Mouse (Mus musculus) liver, embryonic 15.5 days (tissue): ENCODE results near the gene Syne4. TPM values are rescaled to one million over a fixed set of nuclear protein-coding genes. Genes with fewer than 3 reads are reported as not detected.
A peak's percentile ranks its signal among the peaks of the same experiment; 100 is the strongest.

ENCODE experiments used
- ATAC-seq: fragments of 200-750 bp; cut with Nextera tagmentation; 2 replicates; pipeline ENCODE4 v1.8.0; 2017; ENCODE audit warnings: moderate number of reproducible peaks, mild to moderate bottlenecking, moderate library complexity; ENCODE audit not compliant: insufficient read depth
- H3K27ac ChIP-seq: fragments of 300-500 bp; sonication (generic); replicated peaks from 2 replicates; pipeline ENCODE4 v1.5.1; 2015; ENCODE audit warnings: mild to moderate bottlenecking, inconsistent platforms
- H3K27me3 ChIP-seq: fragments of 300-500 bp; sonication (generic); 2 replicates; pipeline ENCODE4 v1.6.1; 2015; ENCODE audit warnings: mild to moderate bottlenecking, inconsistent platforms
- H3K36me3 ChIP-seq: fragments of 300-500 bp; sonication (generic); replicated peaks from 2 replicates; pipeline ENCODE4 v1.6.1; 2015; ENCODE audit warnings: moderate library complexity, mild to moderate bottlenecking, inconsistent platforms
- H3K4me1 ChIP-seq: fragments of 300-500 bp; sonication (generic); replicated peaks from 2 replicates; pipeline ENCODE4 v1.6.1; 2015; ENCODE audit warnings: inconsistent platforms
- H3K4me2 ChIP-seq: fragments of 300-500 bp; sonication (generic); 2 replicates; pipeline ENCODE4 v1.6.1; 2015; ENCODE audit warnings: moderate library complexity, mild to moderate bottlenecking, inconsistent platforms
- H3K4me3 ChIP-seq: fragments of 300-500 bp; sonication (generic); replicated peaks from 2 replicates; pipeline ENCODE4 v1.5.1; 2015; ENCODE audit warnings: mild to moderate bottlenecking, inconsistent platforms
- H3K9ac ChIP-seq: fragments of 300-500 bp; sonication (generic); 2 replicates; pipeline ENCODE4 v1.6.1; 2015; ENCODE audit warnings: moderate library complexity, mild to moderate bottlenecking, inconsistent platforms
- H3K9me3 ChIP-seq: fragments of 300-500 bp; sonication (generic); replicated peaks from 2 replicates; pipeline ENCODE4 v1.6.1; 2016; ENCODE audit warnings: inconsistent platforms
- WGBS: fragments of 180-500 bp; shearing (Covaris S2); methylation state at CpG from one replicate; pipeline ENCODE4 v1.1.7; 2015; ENCODE audit warnings: mixed read lengths; ENCODE audit not compliant: insufficient replicate concordance; 5-methylcytosine and 5-hydroxymethylcytosine counted together
- polyA plus RNA-seq: library from polyadenylated mRNA; unstranded; fragments of >200 nt; fragmentation: Nextera tagmentation; extraction: Ambion mirVana; gene quantifications from 2 replicates; pipeline ENCODE4 v1.2.1, GENCODE M21; 2015

Gene Syne4
- polyA plus RNA-seq, 1 experiment from 2014 or later: 15.7 TPM

GRCm38 (mm10) chr7:30318142-30318541, 3.5 kb downstream of the Syne4 start:
- no peak overlapping the region for H3K4me2 ChIP-seq
- H3K36me3 ChIP-seq: no peaks in the 10 kb centered on the region
- H3K9ac ChIP-seq: no peak overlapping the region
- no peak overlapping the region for H3K27ac ChIP-seq
- no peak for ATAC-seq
- H3K27me3 ChIP-seq: no peaks in the 10 kb centered on the region
- H3K9me3 ChIP-seq: no peaks in the 10 kb centered on the region
- no peak overlapping the region for H3K4me3 ChIP-seq
- 73% methylated on average over 3 of the region's 3 CpGs for WGBS
- H3K4me1 ChIP-seq: peaks cover 40% of the 10 kb centered on the region

DNA sequence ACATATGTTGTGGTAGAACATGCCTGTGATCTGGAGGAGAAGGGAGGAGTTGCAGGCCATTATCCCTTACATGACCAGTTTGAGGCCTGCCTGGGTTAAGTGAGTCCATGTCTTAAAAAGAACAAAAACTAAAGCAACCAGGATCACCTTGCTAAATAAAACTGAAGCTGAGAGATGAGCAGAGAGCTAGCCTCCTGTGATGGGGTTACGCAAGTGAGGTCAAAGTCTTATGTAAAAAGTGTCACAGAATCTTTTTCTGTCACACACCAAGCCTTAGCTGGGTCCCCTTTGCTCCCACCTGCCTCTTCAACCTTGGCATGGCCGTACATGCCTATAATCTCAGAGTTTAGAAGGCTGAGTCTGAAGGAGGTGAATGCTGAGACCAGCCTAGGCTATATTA, 6.3 kb downstream of the Syne4 start:
- no peak for ATAC-seq
- Histone ChIP-seq H3K9ac (no peak overlapping the region), H3K36me3 (no peaks in the 10 kb centered on the region), H3K27me3 (0 out of 2 replicates have a peak, but pooled peaks cover 4% of the 10 kb centered on the region), H3K4me3 (peak overlapping the region; percentile 78), H3K4me1 (peaks cover 28% of the 10 kb centered on the region), H3K9me3 (no peaks in the 10 kb centered on the region), H3K27ac (no peak overlapping the region), H3K4me2 (peak overlapping the region; percentile 96)
- 75% methylated on average over 2 of the region's 2 CpGs for WGBS

DNA sequence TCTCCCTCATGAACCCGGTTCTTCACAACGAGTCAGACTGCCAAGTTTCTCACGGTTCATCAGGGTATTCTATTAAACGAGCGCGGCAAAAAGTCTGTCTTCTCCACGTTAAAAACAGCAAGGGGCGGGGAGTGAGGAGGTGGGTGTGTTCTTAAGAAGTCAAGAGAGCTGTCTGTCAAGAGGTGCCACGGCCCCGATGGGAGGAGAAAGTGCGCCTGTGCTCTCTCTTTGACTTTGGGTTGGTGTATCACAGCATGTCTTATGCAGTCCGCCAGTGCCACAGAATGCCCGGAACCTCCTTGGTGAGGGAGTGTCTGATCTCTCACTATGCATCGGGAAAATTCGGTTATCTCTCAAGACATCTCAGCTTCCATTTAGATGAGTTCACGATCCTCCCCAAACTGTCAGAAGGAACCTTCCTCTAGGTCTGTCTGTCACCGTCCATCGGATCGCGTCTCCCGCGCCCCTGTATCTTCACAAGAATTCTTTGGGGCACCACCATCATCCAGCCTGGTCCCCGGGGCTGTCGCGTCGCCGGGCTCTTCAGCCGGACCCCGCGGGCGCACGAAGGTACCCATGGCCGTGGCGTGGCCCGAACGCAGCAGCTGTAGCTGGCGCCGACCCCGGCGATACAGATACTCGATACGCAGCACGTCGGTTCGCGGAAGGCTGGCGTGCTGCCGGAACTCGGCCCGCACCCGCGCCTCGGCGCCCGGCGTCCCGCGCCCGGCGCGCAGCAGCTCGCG, 7.1 kb downstream of the Syne4 start, which contains the start of gene E130208F15Rik:
E130208F15Rik (plus strand) TSS at position 202 of the 746 bp plus-strand sequence.
- Histone ChIP-seq H3K4me3 (peak within 1 kb of the TSS; percentile 78), H3K9me3 (no peaks in the 10 kb centered on the region), H3K9ac (peak within 1 kb of the TSS; percentile 76), H3K27me3 (0 out of 2 replicates have a peak, but pooled peaks cover 4% of the 10 kb centered on the region), H3K4me2 (peak within 1 kb of the TSS; percentile 96), H3K36me3 (no peaks in the 10 kb centered on the region), H3K27ac (peak within 1 kb of the TSS; percentile 82), H3K4me1 (peaks cover 28% of the 10 kb centered on the region)
- under 1% methylated on average over 63 of the region's 63 CpGs for WGBS
- ATAC-seq: peak; percentile 62

- H3K9ac ChIP-seq: peak overlapping the region; percentile 76
- H3K4me3 ChIP-seq: peak overlapping the region; percentile 78
- H3K9me3 ChIP-seq: no peaks in the 10 kb centered on the region
- no peaks in the 10 kb centered on the region for H3K36me3 ChIP-seq
- under 1% methylated on average over 19 of the region's 20 CpGs for WGBS
- peak overlapping the region; percentile 82 for H3K27ac ChIP-seq
- H3K4me1 ChIP-seq: peaks cover 28% of the 10 kb centered on the region
- peak overlapping the region; percentile 96 for H3K4me2 ChIP-seq
- 0 out of 2 replicates have a peak, but pooled peaks cover 4% of the 10 kb centered on the region for H3K27me3 ChIP-seq
- peak; percentile 97 for ATAC-seq
Measured at GRCm38 (mm10) chr7:30322285-30322667, 7.7 kb downstream of the Syne4 start.

- Histone ChIP-seq H3K27ac (peak overlapping the region; percentile 73), H3K4me2 (peak overlapping the region; percentile 96), H3K9ac (peak overlapping the region; percentile 48), H3K27me3 (0 out of 2 replicates have a peak, but pooled peaks cover 4% of the 10 kb centered on the region), H3K4me1 (peaks cover 28% of the 10 kb centered on the region), H3K9me3 (no peaks in the 10 kb centered on the region), H3K4me3 (peak overlapping the region; percentile 78), H3K36me3 (no peaks in the 10 kb centered on the region)
- WGBS: 6% methylated on average over 6 of the region's 6 CpGs
- ATAC-seq: 0 out of 2 replicates have a peak, but pooled peaks have one; percentile 0
Measured at GRCm38 (mm10) chr7:30322865-30323264, 8.3 kb downstream of the Syne4 start.

DNA sequence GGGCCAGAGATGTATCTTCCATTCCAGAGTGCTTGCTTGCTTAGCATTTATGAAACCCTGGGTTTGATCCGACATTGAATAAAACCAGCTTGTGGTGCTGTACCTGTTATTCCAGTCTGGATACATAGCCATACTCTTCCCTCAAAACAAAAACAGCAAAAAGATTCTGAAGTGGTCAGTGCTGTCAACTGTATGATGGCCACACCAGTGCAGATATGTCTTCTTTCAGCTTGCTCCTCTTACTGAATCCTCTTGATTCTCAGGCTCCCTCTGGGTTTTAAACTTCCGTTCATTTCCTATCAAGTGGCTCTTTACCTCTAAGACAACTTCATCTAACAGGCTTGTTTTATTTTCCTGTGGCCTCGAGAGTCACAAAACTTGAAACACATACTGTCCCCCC, 9.2 kb downstream of the Syne4 start, which contains the start of gene Sdhaf1:
Sdhaf1 (minus strand) TSS at position 101 of the 400 bp plus-strand sequence.
- H3K4me1 ChIP-seq: peaks cover 28% of the 10 kb centered on the region
- 0 out of 2 replicates have a peak, but pooled peaks cover 4% of the 10 kb centered on the region for H3K27me3 ChIP-seq
- WGBS: 61% methylated on average over 3 of the region's 3 CpGs
- H3K36me3 ChIP-seq: no peaks in the 10 kb centered on the region
- peak within 1 kb of the TSS; percentile 78 for H3K4me3 ChIP-seq
- H3K27ac ChIP-seq: peak within 1 kb of the TSS; percentile 73
- ATAC-seq: no peak
- no peaks in the 10 kb centered on the region for H3K9me3 ChIP-seq
- peak within 1 kb of the TSS; percentile 96 for H3K4me2 ChIP-seq
- peak within 1 kb of the TSS; percentile 48 for H3K9ac ChIP-seq

DNA sequence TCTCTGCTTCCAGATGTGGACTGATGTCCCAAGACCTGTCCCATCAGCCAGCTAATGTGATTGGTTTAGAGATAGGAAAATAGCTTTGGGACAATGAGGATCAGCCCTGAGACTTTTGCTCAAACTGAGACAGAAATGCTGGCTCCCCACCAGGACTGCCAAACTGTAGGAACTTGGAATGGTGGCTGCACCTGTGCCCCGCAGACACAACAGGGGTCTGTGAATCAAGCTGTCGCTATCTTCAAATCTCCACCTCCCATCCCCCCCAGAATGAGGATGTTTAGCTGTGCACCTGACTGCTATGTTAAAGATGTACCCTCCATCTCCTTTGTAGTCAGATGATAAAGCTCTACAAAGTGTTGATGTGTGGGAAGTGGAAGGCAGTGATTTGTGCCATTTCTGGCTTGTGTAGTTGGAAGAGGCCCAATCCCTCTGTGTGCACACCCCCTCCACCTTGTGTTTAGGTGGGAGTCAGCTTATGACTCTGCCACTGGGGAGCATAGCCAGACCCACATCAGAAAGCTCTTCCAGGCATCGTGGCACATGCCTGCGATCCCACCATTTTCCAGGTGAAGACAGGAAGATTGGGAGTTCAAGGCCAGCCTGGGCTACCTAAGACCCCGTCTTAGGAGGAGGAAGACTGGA, 9.8 kb downstream of the Syne4 start:
- no peak overlapping the region for H3K27ac ChIP-seq
- no peak overlapping the region for H3K9ac ChIP-seq
- H3K4me1 ChIP-seq: peaks cover 28% of the 10 kb centered on the region
- no peak overlapping the region for H3K4me2 ChIP-seq
- H3K27me3 ChIP-seq: 0 out of 2 replicates have a peak, but pooled peaks cover 4% of the 10 kb centered on the region
- no peak overlapping the region for H3K4me3 ChIP-seq
- no peaks in the 10 kb centered on the region for H3K9me3 ChIP-seq
- H3K36me3 ChIP-seq: no peaks in the 10 kb centered on the region
- no peak for ATAC-seq
- 64% methylated on average over 5 of the region's 5 CpGs for WGBS

DNA sequence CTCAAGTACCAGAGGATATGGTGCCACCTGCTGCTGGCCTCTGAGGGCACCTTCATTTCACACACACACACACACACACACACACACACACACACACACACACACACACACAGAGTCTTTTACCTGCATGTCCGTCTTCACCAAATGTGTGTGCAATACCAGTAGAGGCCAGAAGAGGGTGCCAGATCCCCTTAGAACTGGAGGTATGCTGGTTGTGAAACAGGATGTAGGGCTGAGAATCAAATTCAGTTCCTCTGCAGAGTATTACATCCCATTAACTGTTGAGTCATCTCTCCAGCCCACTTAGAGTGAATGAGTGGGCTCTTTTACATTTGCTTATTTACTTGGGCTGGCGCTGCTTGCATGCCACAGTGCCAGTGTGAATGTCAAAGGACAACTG, 10.8 kb downstream of the Syne4 start:
- WGBS: 40% methylated on average over 2 of the region's 2 CpGs
- H3K27me3 ChIP-seq: peaks cover 7% of the 10 kb centered on the region; the same call in 1 of the 2 replicates
- no peak overlapping the region for H3K4me2 ChIP-seq

GRCm38 (mm10) chr7:30326427-30326826, 11.8 kb downstream of the Syne4 start:
- Histone ChIP-seq H3K9me3 (no peaks in the 10 kb centered on the region), H3K4me1 (peaks cover 15% of the 10 kb centered on the region), H3K4me2 (no peak overlapping the region), H3K27ac (no peak overlapping the region), H3K36me3 (no peaks in the 10 kb centered on the region), H3K27me3 (peaks cover 10% of the 10 kb centered on the region), H3K9ac (no peak overlapping the region), H3K4me3 (no peak overlapping the region)
- ATAC-seq: no peak

More for the DNA sequence above, 10.8 kb downstream of the Syne4 start:
- no peaks in the 10 kb centered on the region for H3K9me3 ChIP-seq
- no peak for ATAC-seq
- no peak overlapping the region for H3K27ac ChIP-seq
- H3K4me1 ChIP-seq: peaks cover 25% of the 10 kb centered on the region
- no peaks in the 10 kb centered on the region for H3K36me3 ChIP-seq
- H3K4me3 ChIP-seq: no peak overlapping the region
- H3K9ac ChIP-seq: no peak overlapping the region

DNA sequence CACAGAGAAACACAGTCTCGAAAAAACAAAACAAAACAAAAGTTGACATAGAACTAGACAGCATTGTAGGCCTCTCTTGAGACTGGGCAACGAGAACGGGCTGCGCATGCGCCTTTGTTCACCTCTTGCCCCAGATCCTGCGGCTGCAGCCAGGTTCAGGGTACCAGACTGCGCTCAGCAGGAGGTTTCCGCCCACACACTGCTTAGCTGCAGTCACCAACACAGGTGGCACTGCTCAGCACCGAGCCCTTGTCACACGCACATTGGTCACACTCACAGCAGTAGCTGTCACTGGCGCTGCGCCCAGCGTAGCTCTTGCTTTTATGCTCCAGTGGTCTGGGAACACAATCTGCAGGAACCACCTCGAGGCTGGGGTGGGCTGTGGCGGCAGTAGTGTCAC, 12.5 kb downstream of the Syne4 start:
- peaks cover 9% of the 10 kb centered on the region for H3K4me1 ChIP-seq
- H3K4me3 ChIP-seq: no peak overlapping the region
- no peak overlapping the region for H3K27ac ChIP-seq
- WGBS: 53% methylated on average over 15 of the region's 15 CpGs
- no peak for ATAC-seq
- H3K4me2 ChIP-seq: no peak overlapping the region
- H3K9ac ChIP-seq: no peak overlapping the region
- peaks cover 16% of the 10 kb centered on the region for H3K27me3 ChIP-seq
- no peaks in the 10 kb centered on the region for H3K9me3 ChIP-seq
- H3K36me3 ChIP-seq: no peaks in the 10 kb centered on the region

DNA sequence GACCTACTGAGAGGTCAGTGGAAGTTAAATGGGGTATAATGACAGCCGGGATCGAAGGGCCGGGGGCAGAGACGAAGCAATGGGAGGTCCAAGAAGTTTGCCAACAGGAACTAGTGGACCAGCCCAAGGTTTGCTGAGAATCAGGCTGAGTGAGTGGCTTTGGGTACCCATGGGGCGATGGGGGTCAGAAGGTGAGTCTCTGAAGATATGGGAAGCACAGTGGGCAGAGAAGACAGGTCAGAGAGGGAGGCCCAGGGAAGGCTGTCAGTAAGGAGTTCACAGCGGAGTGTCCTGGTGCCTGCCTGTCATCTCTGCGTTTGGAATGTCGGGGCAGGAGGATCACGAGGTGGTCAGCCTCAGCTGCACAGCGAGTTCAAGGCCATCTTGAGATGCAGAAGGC, 13.8 kb downstream of the Syne4 start:
- H3K4me3 ChIP-seq: no peak overlapping the region
- no peak overlapping the region for H3K4me2 ChIP-seq
- no peak overlapping the region for H3K9ac ChIP-seq
- H3K36me3 ChIP-seq: no peaks in the 10 kb centered on the region
- peaks cover 2% of the 10 kb centered on the region; the same call in 1 of the 2 replicates for H3K4me1 ChIP-seq
- H3K27me3 ChIP-seq: peaks cover 21% of the 10 kb centered on the region
- H3K27ac ChIP-seq: no peak overlapping the region
- H3K9me3 ChIP-seq: no peaks in the 10 kb centered on the region
- WGBS: 43% methylated on average over 10 of the region's 10 CpGs
- ATAC-seq: no peak
